Mouse (Mus musculus) hindbrain, embryonic 14.5 days (tissue): ENCODE results near the gene Cyb5rl. TPM values are rescaled to one million over a fixed set of nuclear protein-coding genes. Genes with fewer than 3 reads are reported as not detected.

Experiments used
- ATAC-seq: fragments of 200-750 bp; cut with Nextera tagmentation; 2 replicates; pipeline ENCODE4 v1.8.0; 2017; ENCODE audit warnings: moderate number of reproducible peaks, mild to moderate bottlenecking, moderate TSS enrichment, moderate library complexity; ENCODE audit not compliant: low FRiP score
- DNase-seq: peaks from one replicate; pipeline ENCODE4 v3.0.0-alpha.2; 2015; ENCODE audit warnings: low spot score
- H3K27ac ChIP-seq: fragments of 300-500 bp; sonication (generic); 2 replicates; pipeline ENCODE4 v1.5.1; 2014; ENCODE audit warnings: mild to moderate bottlenecking, moderate library complexity
- H3K27me3 ChIP-seq: fragments of 300-500 bp; sonication (generic); 2 replicates; pipeline ENCODE4 v1.6.1; 2014; ENCODE audit warnings: mild to moderate bottlenecking, low read length, mixed read lengths; ENCODE audit not compliant: control insufficient read depth, insufficient read depth
- H3K36me3 ChIP-seq: fragments of 300-500 bp; sonication (generic); replicated peaks from 2 replicates; pipeline ENCODE4 v1.6.1; 2014; ENCODE audit not compliant: control insufficient read depth, insufficient read depth
- H3K4me1 ChIP-seq: fragments of 300-500 bp; sonication (generic); replicated peaks from 2 replicates; pipeline ENCODE4 v1.6.1; 2014; ENCODE audit warnings: antibody characterized with exemption, low read length, mixed read lengths; ENCODE audit not compliant: control insufficient read depth, insufficient read depth
- H3K4me2 ChIP-seq: fragments of 300-500 bp; sonication (generic); replicated peaks from 2 replicates; pipeline ENCODE4 v1.6.1; 2014; ENCODE audit warnings: mild to moderate bottlenecking, moderate library complexity
- H3K4me3 ChIP-seq: fragments of 300-500 bp; sonication (generic); replicated peaks from 2 replicates; pipeline ENCODE4 v1.5.1; 2014; ENCODE audit warnings: mild to moderate bottlenecking, low read length
- H3K9ac ChIP-seq: fragments of 300-500 bp; sonication (generic); 2 replicates; pipeline ENCODE4 v1.6.1; 2014
- H3K9me3 ChIP-seq: fragments of 300-500 bp; sonication (generic); 2 replicates; pipeline ENCODE4 v1.6.1; 2016; ENCODE audit warnings: low read length; ENCODE audit not compliant: control insufficient read depth
- WGBS: fragments of 180-500 bp; shearing (Covaris S2); extraction: QIAGEN DNeasy Blood & Tissue Kit; methylation state at CpG from one replicate; pipeline ENCODE4 v1.1.7; 2014; 5-methylcytosine and 5-hydroxymethylcytosine counted together
- polyA plus RNA-seq: library from polyadenylated mRNA; unstranded; fragments of >200 nt; fragmentation: Nextera tagmentation; extraction: Ambion mirVana; gene quantifications from 2 replicates; pipeline ENCODE4 v1.2.1, GENCODE M21; 2014

The Cyb5rl gene
- polyA plus RNA-seq, 1 experiment from 2014 or later, result 4.8 TPM

DNA sequence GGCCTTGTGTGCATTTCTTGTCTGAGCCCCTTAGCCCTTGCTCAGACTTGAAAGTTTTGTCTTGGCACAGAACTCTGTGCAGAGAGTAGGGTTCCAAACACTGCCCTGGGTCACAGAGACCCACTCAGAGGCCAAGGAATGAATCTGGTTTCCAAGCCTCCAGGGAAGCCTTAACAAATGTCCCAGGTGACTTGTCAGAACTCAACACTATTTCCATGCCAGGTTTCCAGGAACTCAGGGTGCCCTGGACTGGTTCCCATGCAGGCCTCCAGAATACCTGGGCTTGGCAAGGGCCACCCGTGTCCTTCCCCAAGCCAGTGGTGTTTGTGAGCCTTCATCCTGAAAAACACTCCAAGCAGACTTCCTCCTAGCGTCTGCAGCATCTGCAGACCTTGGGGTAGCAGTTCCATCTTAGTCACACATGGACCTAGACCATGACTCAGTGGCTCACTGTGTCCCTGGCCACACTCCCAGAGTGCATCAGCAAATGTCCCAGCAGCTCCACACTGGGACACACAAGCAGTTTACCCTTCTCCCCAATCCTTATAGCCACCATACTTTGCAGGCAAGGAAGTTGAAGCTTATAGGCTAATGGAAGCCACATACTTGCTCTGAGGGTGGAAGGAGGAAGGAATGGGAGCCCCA, 51.1 kb downstream of the Cyb5rl start:
- no peak overlapping the region for H3K27ac ChIP-seq
- ATAC-seq (no peak), DNase-seq (no peak)
- H3K4me1 ChIP-seq, result no peaks in the 10 kb centered on the region
- WGBS, result 84% methylated on average over 2 of the region's 2 CpGs
- H3K9me3 ChIP-seq, result no peaks in the 10 kb centered on the region
- H3K36me3 ChIP-seq, result no peaks in the 10 kb centered on the region
- no peak overlapping the region for H3K4me2 ChIP-seq
- H3K9ac ChIP-seq, result no peak overlapping the region
- no peaks in the 10 kb centered on the region for H3K27me3 ChIP-seq
- no peak overlapping the region for H3K4me3 ChIP-seq

- ATAC-seq (no peak), DNase-seq (no peak)
- no peaks in the 10 kb centered on the region for H3K36me3 ChIP-seq
- no peaks in the 10 kb centered on the region for H3K4me1 ChIP-seq
- no peak overlapping the region for H3K27ac ChIP-seq
- no peak overlapping the region for H3K9ac ChIP-seq
- 73% methylated on average over 4 of the region's 4 CpGs for WGBS
- no peak overlapping the region for H3K4me3 ChIP-seq
- H3K9me3 ChIP-seq, result no peaks in the 10 kb centered on the region
- no peak overlapping the region for H3K4me2 ChIP-seq
- no peaks in the 10 kb centered on the region for H3K27me3 ChIP-seq
These were observed 52.3 kb downstream of the Cyb5rl start for GRCm38 (mm10) chr4:107119056-107119455.

DNA sequence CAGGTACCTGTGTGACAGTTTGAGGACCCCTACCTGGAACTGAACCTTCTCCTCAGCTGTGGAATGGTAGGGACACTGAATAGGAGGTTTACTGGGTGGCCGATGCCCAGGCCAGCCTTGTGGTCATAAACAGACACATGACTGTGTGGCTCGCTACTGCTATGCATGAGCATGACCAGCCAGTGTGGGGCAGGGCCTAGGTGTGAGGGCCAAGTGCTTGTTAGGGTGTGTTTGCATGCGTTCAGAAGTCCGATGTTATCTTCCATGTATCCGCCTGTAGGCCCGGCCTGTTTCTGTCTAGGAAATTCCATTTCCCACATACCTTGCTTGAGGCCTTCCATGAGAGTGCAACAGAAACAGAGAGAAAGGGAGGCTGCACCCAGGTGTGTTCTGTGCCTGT, 53.9 kb downstream of the Cyb5rl start:
- Histone ChIP-seq H3K27me3 (no peaks in the 10 kb centered on the region), H3K4me3 (no peak overlapping the region), H3K9ac (no peak overlapping the region), H3K27ac (no peak overlapping the region), H3K9me3 (no peaks in the 10 kb centered on the region), H3K4me1 (no peaks in the 10 kb centered on the region; the same call in 1 of the 2 replicates), H3K36me3 (no peaks in the 10 kb centered on the region), H3K4me2 (no peak overlapping the region)
- ATAC-seq, result no peak
- no peak for DNase-seq
- WGBS, result 93% methylated on average over 6 of the region's 6 CpGs

- H3K4me3 ChIP-seq, result no peak overlapping the region
- peaks cover 4% of the 10 kb centered on the region for H3K4me1 ChIP-seq
- no peak overlapping the region for H3K27ac ChIP-seq
- H3K9me3 ChIP-seq, result no peaks in the 10 kb centered on the region
- H3K4me2 ChIP-seq, result no peak overlapping the region
- WGBS, result 40% methylated on average over 12 of the region's 12 CpGs
- H3K27me3 ChIP-seq, result no peaks in the 10 kb centered on the region
- H3K9ac ChIP-seq, result no peak overlapping the region
- ATAC-seq, result peak; percentile 82
- peak; percentile 64 for DNase-seq
- no peaks in the 10 kb centered on the region for H3K36me3 ChIP-seq
These were observed 54.6 kb downstream of the Cyb5rl start for GRCm38 (mm10) chr4:107121165-107121943.

DNA sequence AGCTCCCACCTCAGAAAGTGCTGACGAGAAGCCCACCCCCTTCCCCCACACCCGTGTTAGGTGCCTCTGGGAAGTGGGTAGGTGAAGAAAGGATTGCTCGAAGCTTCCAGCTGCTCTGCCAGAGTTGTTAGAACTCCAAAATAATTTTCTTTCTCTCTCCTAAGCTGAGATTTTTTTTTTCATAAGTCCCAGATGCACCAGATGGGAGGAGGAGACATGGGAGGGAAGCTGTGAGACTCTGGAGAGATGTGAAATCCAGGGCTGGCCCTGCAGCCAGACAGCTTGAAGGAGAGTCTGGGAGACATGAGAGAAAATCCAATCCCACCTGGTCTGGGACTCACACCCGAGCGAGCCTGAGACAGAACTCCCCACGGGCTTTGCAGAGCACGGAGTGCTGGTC, 57.6 kb downstream of the Cyb5rl start:
- no peak overlapping the region for H3K27ac ChIP-seq
- no peak overlapping the region for H3K4me2 ChIP-seq
- no peak for ATAC-seq
- peaks cover 15% of the 10 kb centered on the region for H3K4me1 ChIP-seq
- no peak for DNase-seq
- H3K4me3 ChIP-seq, result no peak overlapping the region
- 78% methylated on average over 7 of the region's 7 CpGs for WGBS
- no peaks in the 10 kb centered on the region for H3K27me3 ChIP-seq
- H3K36me3 ChIP-seq, result no peaks in the 10 kb centered on the region
- H3K9ac ChIP-seq, result no peak overlapping the region
- no peaks in the 10 kb centered on the region for H3K9me3 ChIP-seq

- 53% methylated on average over 5 of the region's 5 CpGs for WGBS
- DNase-seq (no peak), ATAC-seq (no peak)
- Histone ChIP-seq H3K9ac (no peak overlapping the region), H3K4me1 (peaks cover 15% of the 10 kb centered on the region), H3K9me3 (no peaks in the 10 kb centered on the region), H3K4me2 (no peak overlapping the region), H3K27me3 (no peaks in the 10 kb centered on the region), H3K36me3 (no peaks in the 10 kb centered on the region), H3K4me3 (no peak overlapping the region), H3K27ac (no peak overlapping the region)
These were observed 58.3 kb downstream of the Cyb5rl start for GRCm38 (mm10) chr4:107125101-107125500.

- ATAC-seq (no peak), DNase-seq (no peak)
- Histone ChIP-seq H3K36me3 (no peaks in the 10 kb centered on the region), H3K9me3 (no peaks in the 10 kb centered on the region), H3K4me2 (no peak overlapping the region), H3K4me3 (no peak overlapping the region), H3K27ac (no peak overlapping the region), H3K9ac (no peak overlapping the region), H3K4me1 (peaks cover 15% of the 10 kb centered on the region), H3K27me3 (no peaks in the 10 kb centered on the region)
- WGBS, result 29% methylated on average over 10 of the region's 10 CpGs
These were observed 59.6 kb downstream of the Cyb5rl start for GRCm38 (mm10) chr4:107126389-107126788.

GRCm38 (mm10) chr4:107126891-107127524, 60.2 kb downstream of the Cyb5rl start:
- Histone ChIP-seq H3K4me1 (peaks cover 15% of the 10 kb centered on the region), H3K9me3 (no peaks in the 10 kb centered on the region), H3K4me2 (no peak overlapping the region), H3K9ac (no peak overlapping the region), H3K4me3 (no peak overlapping the region), H3K36me3 (no peaks in the 10 kb centered on the region), H3K27me3 (no peaks in the 10 kb centered on the region), H3K27ac (no peak overlapping the region)
- DNase-seq (no peak), ATAC-seq (no peak)
- 33% methylated on average over 13 of the region's 13 CpGs for WGBS

- Histone ChIP-seq H3K36me3 (no peaks in the 10 kb centered on the region), H3K4me1 (peaks cover 15% of the 10 kb centered on the region), H3K4me2 (no peak overlapping the region), H3K9ac (no peak overlapping the region), H3K4me3 (no peak overlapping the region), H3K27ac (no peak overlapping the region), H3K9me3 (no peaks in the 10 kb centered on the region), H3K27me3 (no peaks in the 10 kb centered on the region)
- 0 out of 2 replicates have a peak, but pooled peaks have one; percentile 39 for ATAC-seq
- WGBS, result 18% methylated on average over 13 of the region's 13 CpGs
- DNase-seq, result no peak
These were observed 61.3 kb downstream of the Cyb5rl start for GRCm38 (mm10) chr4:107127901-107128669.
